Mouse (Mus musculus) kidney, postnatal 36 days (tissue): Measurements from ENCODE around the gene Fkbpl.

Experiments used
- DNase-seq, 2 experiments: peaks; one replicate each; pipeline ENCODE4 v3.0.0; 2021 to 2022; ENCODE audit warnings: mixed read lengths in 2 of 2

Gene Fkbpl

GRCm38 (mm10) chr17:34670235-34670634 is 25.7 kb downstream of the Fkbpl start, which contains the start of gene Tnxb:
Gene Tnxb (plus strand): TSS chr17:34670535.
- no peak for DNase-seq

DNA sequence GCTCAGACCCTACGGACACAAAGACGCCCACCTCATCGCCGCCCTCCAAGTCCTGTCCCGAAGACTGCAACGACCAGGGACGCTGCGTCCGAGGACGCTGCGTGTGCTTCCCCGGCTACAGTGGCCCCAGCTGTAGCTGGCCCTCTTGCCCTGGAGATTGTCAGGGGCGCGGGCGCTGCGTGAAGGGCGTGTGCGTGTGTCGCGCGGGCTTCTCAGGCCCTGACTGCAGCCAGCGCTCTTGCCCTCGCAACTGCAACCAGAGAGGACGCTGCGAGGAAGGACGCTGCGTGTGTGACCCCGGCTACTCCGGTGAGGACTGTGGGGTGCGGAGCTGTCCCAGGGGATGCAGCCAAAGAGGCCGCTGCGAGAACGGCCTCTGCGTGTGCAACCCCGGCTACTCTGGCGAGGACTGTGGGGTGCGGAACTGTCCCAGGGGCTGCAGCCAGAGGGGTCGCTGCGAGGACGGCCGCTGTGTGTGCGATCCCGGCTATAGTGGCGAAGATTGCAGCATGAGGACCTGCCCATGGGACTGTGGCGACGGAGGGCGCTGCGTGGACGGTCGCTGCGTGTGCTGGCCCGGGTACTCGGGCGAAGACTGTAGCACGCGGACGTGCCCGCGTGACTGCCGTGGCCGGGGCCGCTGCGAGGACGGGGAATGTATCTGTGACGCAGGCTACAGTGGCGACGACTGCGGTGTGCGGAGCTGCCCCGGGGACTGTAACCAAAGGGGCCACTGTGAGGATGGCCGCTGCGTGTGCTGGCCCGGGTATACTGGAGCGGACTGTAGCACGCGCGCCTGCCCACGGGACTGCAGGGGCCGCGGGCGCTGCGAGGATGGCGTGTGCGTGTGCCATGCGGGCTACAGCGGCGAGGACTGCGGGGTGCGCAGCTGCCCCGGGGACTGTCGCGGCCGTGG is 26.8 kb downstream of the Fkbpl start:
- no peak for DNase-seq

- no peak for DNase-seq
Measured at GRCm38 (mm10) chr17:34672246-34672792, 27.8 kb downstream of the Fkbpl start.

- no peak for DNase-seq
Measured at GRCm38 (mm10) chr17:34673139-34673538, 28.6 kb downstream of the Fkbpl start.

DNA sequence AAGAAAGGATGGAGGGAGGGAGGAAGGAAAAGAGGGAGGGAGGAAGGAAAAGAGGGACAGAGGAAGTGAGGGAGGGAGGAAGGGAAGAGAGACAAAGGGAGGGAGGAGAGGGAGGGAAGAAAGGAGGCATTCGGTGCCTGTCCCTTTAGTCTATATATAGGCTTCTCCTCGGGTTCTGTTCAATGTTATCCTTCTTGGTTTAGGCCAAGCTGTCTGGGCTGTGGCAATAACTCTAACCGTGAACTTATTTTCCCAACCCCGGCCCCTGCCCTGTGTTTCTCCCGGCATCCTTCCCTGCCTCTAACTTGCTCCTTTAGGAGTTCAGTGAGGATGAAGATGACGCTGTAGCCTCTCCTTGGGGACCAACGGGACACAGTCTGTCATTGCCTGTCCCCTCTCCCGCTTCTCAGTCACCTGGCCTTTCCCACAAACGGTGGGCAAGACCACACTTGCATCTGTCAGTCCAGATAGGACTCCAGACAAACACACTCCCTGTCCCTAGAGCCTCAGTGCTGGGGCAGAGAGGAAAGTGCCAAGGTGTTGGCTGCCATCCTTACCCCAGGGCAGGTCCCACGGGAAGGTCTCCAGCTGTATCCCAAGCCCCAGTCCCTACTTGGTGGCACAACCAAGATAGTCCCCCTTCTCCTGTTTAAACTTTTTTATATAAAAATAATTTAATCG is 30.1 kb downstream of the Fkbpl start:
- no peak for DNase-seq

- peak in 1 of 2 experiments; percentile 59 for DNase-seq
Measured at GRCm38 (mm10) chr17:34675205-34676092, 30.9 kb downstream of the Fkbpl start.

GRCm38 (mm10) chr17:34676093-34676460 is 31.5 kb downstream of the Fkbpl start:
- peak; percentile 71 to 74 for DNase-seq

- no peak for DNase-seq
Measured at GRCm38 (mm10) chr17:34676671-34677070, 32.1 kb downstream of the Fkbpl start.

DNA sequence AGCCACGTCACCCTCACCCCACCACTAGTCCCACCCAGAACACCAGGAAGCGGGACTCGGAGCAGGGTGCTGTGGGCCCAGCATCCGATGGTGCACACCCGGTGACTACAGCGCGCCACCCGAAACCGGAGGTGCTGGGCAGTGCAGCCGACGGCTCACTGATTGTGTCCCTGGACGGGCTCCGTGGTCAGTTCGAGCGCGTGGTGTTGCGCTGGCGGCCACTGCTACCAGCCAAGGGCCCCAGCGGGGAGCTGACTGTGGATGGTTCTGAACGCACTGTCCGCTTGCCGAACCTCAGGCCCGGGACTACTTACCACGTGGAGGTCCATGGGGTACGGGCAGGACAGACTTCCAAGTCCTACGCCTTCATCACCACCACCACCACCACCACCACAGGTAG is 35.6 kb downstream of the Fkbpl start:
- DNase-seq, result no peak

DNA sequence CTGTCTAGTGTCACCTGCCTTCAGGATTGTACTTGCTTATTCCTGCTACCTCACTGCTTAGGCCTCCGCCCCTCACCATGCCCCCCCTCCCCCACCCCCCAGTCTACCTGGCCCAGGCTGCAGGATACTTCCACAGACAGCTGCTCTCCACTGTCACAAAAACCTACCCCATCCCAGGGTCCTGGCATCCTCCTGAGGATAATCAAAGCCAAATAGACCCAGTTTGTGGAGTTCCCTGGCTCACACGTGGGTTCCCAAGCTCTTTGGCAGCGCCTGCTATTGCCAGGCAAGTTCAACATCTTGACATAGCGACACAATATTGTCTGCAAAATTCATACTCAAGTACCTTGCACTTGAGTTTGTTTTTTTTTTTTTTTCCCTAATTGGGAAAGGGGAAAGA is 36.1 kb downstream of the Fkbpl start:
- no peak for DNase-seq

GRCm38 (mm10) chr17:34681132-34681571 is 36.6 kb downstream of the Fkbpl start:
- DNase-seq, result peak; percentile 66 to 76

- peak in 1 of 2 experiments; percentile 57 for DNase-seq
Measured at GRCm38 (mm10) chr17:34681881-34682536, 37.4 kb downstream of the Fkbpl start.

GRCm38 (mm10) chr17:34683179-34683578 is 38.6 kb downstream of the Fkbpl start:
- DNase-seq, result no peak

- DNase-seq, result no peak
Measured at GRCm38 (mm10) chr17:34683686-34684220, 39.2 kb downstream of the Fkbpl start.

- DNase-seq, result no peak
Measured at GRCm38 (mm10) chr17:34684253-34684893, 39.8 kb downstream of the Fkbpl start.

DNA sequence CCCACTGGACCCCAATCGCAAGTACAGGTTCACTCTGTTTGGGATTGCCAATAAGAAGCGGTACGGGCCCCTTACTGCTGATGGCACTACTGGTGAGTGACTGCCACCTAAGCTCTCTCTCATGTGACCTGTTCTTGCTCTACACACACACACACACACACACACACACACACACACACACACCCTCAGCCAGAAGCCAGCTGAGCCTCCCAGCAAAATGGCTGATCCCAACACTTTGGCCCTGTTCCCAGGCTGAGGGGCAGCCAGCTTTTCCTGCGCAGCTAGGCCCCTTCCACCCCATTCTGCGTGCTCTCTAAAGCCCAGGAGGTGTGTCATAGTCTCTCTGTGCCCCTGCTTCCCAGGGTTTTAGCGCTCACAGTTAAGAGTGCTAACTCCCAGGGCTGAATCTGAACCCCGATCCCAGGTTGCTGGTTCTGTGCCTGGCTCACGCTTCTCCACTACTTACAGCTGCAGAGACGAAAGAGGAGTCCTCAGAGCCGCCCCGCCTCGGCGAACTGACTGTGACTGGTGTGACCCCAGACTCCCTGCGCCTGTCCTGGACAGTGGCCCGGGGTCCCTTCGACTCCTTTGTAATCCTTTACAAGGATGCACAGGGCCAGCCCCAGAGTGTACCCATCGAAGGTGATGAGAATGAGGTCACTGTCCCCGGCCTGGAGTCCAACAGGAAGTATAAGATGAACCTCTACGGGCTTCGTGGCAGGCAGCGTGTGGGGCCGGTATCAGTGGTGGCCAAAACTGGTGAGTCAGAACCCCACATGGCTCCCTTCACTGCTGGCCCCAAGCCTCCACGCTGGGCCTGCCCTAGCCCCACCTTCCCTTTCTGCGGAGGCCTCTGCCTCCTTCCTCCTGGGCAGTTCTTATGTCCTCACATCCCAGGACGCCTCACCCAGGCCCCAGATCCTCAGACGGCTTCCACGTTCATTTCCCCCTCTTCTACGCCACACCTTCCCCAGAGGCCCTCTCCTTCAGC is 40.9 kb downstream of the Fkbpl start:
- DNase-seq, result peak in 1 of 2 experiments; percentile 50

DNA sequence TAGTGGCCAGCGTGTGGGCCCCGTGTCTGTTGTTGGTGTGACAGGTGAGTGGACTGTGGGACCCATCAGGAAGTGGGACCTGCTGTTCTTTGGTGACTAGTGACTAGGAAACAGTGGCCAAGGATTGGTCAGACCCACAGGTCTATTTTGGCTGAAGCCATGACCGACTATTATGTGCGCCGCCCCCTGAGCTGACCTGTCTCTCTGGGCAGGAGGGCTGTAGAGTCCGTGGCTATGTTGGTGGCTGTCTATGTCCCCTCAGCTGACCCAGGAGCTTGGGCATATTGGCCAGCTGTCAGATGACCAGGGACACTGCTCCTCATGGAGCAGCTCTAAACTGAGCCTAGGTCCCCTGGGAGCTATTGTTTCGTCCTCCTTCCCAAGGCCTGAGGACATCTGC is 44.3 kb downstream of the Fkbpl start:
- DNase-seq, result no peak

- DNase-seq, result peak; percentile 54 to 57
Measured at GRCm38 (mm10) chr17:34690458-34690857, 45.9 kb downstream of the Fkbpl start.

DNA sequence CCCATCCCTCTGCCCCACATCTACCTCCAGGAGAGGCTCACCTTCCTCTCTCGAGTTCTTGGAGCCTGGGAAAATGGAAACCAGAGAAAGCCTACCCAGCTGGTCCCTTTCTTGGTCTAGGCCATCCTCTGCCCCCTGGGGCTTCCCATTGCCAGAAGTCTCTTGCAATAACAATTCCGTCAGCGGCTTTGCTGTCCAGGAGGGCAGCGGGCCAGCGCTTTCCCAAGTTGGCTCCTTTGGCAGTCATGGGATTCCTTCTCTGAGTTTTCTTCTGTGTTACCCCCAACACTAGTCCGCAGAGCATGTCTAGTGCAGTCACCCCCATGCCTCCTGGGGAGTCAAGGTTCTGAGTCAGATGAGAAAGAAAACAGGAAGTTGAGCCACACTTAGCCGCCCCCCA is 48.3 kb downstream of the Fkbpl start:
- peak; percentile 45 to 71 for DNase-seq
